In the genomic region with DNA sequence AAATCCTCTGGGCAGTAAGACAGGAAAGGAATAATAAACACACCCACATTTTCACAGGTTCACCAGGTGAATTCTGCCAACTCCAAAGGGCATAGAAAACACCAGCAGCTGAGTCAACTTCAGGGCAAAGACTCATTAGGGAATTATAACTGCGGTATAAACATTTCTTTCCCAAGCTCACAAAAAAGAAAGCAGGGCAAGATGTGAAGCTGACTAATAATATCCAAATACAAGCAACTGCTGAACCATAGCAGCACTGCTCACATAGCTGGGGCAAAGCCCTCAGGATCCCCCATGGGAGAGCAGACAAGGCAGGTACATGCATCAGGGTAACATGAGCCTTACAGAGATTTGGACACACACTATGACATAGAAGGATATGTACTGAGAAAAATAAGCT, we compare ENCODE assay signal across 20 mouse cellular contexts. TPM values are rescaled to one million over a fixed set of nuclear protein-coding genes. Genes with fewer than 3 reads are reported as not detected.
A peak's percentile ranks its signal among the peaks of the same experiment; 100 is the strongest.
DNase-seq lines count a peak whose midpoint lies in the region; ATAC-seq and TF ChIP-seq lines count a peak whose summit lies in the region.
"Had no signal": no experiment of that assay in that cellular context is flagged by ENCODE, and none has a peak within 500 bp of the region (broad histone marks: within the 10 kb centered on the region; RNA-seq: fewer than 3 reads in every experiment).

No protein-coding gene starts in this region.

- H3K27ac ChIP-seq in layer of hippocampus, adult 2 months: peak overlapping the region; percentile 23; the same call in 1 of the 2 replicates
- H3K27ac ChIP-seq: embryonic facial prominence, embryonic 10.5 days; embryonic facial prominence, embryonic 12.5 days; forebrain, embryonic 13.5 days; forebrain, embryonic 15.5 days had no signal

- ATAC-seq in Patski: peak; percentile 72
- ATAC-seq: forebrain, embryonic 13.5 days; forebrain, embryonic 15.5 days; forebrain, postnatal 0 days had no signal

- DNase-seq in layer of hippocampus, adult 2 months (ENCODE audit: low spot score in 2 of 2): no peak
- no peak for DNase-seq in layer of hippocampus, adult 18-20 months (ENCODE audit: low spot score in 2 of 2)
- DNase-seq in Patski (ENCODE audit: low read depth, low spot score): peak; percentile 53
- no peak for DNase-seq in left cerebral cortex, postnatal 36 days (ENCODE audit: low spot score in 2 of 2)
- DNase-seq in cerebellum, postnatal 14 days: no peak
- DNase-seq: adrenal gland, adult 2 months; adrenal gland, postnatal 10 days; adrenal gland, postnatal 25 days; cerebellum, adult 11 months; cerebellum, adult 18-20 months; cerebellum, adult 8-10 months; cerebellum, adult 9-11 months; cerebellum, postnatal 25 days; forebrain, postnatal 0 days had no signal

- H3K27me3 ChIP-seq in Patski: no peaks in the 10 kb centered on the region
- H3K27me3 ChIP-seq: embryonic facial prominence, embryonic 12.5 days; forebrain, embryonic 13.5 days; forebrain, embryonic 15.5 days had no signal

- POLR2A ChIA-PET in Patski (lab: Charles Lee): no interaction called here

- in situ Hi-C loops in Patski (cut with MboI; ENCODE audit: low pct_unique_long_range_greater_than_20kb): no loop called here

- no peak for TF ChIP-seq CTCF in layer of hippocampus, adult 2 months (conservative IDR thresholded peaks at IDR 0.05)
- TF ChIP-seq CTCF in Patski (IDR thresholded peaks at IDR 0.05): no peak

- no peak overlapping the region for H3K4me3 ChIP-seq in layer of hippocampus, adult 2 months
- H3K4me3 ChIP-seq: embryonic facial prominence, embryonic 10.5 days; embryonic facial prominence, embryonic 12.5 days; forebrain, embryonic 13.5 days; forebrain, embryonic 15.5 days had no signal

- CTCF ChIA-PET in Patski (lab: Charles Lee): interaction anchor here (1.4 to 2.1 kb wide), 6 partner anchors 9 to 14 kb away, joined by 3 to 7 read pairs (median 4); no protein-coding TSS in a partner anchor

- intact Hi-C loops in left cerebral cortex, postnatal 36 days (cut with DNase I): no loop called here

RNA-seq across cellular contexts. Expression of gene Prdm15, which starts 34.2 kb away (rescaled TPM):
- 10 to 100 TPM; 19.4 to 25.3 TPM for total RNA-seq in layer of hippocampus, adult 2 months (2021)
- total RNA-seq in layer of hippocampus, adult 18-20 months (2021): 10 to 100 TPM; 23.4 to 24.5 TPM
- polyA plus RNA-seq in Patski (2021): 6.8 TPM
- 10 to 100 TPM; 17.0 to 26.0 TPM for total RNA-seq in left cerebral cortex, postnatal 36 days (2021)

RNA-seq across cellular contexts. Expression of gene Ripk4, which starts 53.8 kb away (rescaled TPM):
- total RNA-seq in layer of hippocampus, adult 2 months (2021): under 1 TPM; 0.20 to 0.34 TPM
- 1 to 10 TPM in 1 of 2 experiments, under 1 TPM in 1; 0.92 to 1.3 TPM for total RNA-seq in layer of hippocampus, adult 18-20 months (2021)
- polyA plus RNA-seq in Patski (2021): 2.3 TPM
- total RNA-seq in left cerebral cortex, postnatal 36 days (2021): under 1 TPM; 0.27 to 0.52 TPM
- polyA plus RNA-seq: C2C12, G1E had no signal
